Mouse (Mus musculus) liver, postnatal 0 days (tissue): Measurements from ENCODE around the gene Plxna1.

ENCODE experiments used
- CTCF ChIP-seq: sonication (generic); IDR thresholded peaks from 2 replicates; pipeline ENCODE4 v1.5.1; 2016; ENCODE audit warnings: antibody characterized with exemption, low read depth
- EP300 ChIP-seq: IDR thresholded peaks from 2 replicates; pipeline ENCODE4 v1.6.1; 2016; ENCODE audit warnings: antibody characterized with exemption, low read depth, mild to moderate bottlenecking

DNA sequence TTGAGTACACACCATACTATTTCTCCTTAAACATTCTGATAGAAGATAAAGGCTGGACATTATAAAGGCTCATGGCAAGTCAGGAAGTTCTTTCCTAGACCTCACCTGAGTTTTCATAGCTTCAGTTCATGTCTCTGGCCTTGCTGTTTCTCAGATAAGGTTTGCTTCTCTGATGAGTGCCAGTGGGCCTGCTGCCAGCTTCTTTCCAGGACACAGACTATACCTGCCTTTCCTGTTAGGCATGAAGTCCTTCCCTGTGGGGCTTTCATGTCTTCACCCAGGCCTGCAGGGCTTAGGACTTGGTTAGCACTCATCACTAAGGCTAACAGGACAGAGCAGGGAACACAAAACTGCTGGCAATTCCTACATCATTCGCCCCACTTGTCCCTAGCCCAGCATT lies 46.6 kb upstream of the Plxna1 start:
- TF ChIP-seq CTCF (no peak), EP300 (no peak)
